Mouse (Mus musculus) brain, embryonic 14.5 days (tissue): ENCODE measurements around the gene Fhl2.

Experiments used
- CTCF ChIP-seq: fragments of 200-500 bp; IDR thresholded peaks from 2 replicates; pipeline ENCODE4 v1.5.1; 2012; ENCODE audit warnings: inconsistent platforms, mild to moderate bottlenecking, moderate library complexity, borderline replicate concordance; ENCODE audit not compliant: insufficient read depth, insufficient read length; ENCODE audit errors: extremely low read depth
- POLR2A ChIP-seq: fragments of 200-500 bp; IDR thresholded peaks from 2 replicates; pipeline ENCODE4 v1.6.1; 2012; ENCODE audit warnings: mild to moderate bottlenecking, inconsistent platforms, borderline replicate concordance; ENCODE audit not compliant: poor library complexity, insufficient read depth, insufficient read length, severe bottlenecking; ENCODE audit errors: extremely low read depth

DNA sequence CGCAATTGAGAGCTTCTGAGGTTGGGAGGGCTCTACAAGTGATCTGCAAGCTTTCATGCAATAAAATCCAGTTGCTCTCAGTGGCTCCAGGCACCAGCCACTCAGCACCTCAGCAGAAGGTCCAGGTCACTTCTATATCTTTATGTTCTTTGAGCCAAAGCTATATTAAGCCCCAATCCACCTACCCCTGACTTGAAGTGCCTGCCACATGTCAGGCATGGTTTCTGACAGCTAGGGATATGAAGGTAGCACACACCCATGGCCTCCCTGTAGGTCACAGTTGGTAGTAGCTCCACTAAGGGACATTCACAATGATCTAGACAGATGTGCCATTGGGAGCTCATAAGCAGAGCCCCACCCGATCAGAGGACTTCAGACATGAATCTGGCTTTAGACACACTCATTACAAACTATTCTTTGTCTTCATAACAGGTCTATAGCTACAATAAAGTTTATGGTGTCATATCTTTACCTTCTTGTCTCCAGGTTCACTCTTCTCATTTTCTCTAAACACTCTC lies 43.1 kb upstream of the Fhl2 start:
- no peak for TF ChIP-seq CTCF
- no peak for TF ChIP-seq POLR2A
